Mouse (Mus musculus) intestine, postnatal 0 days (tissue): Measurements from ENCODE around the gene BC003965. TPM values are rescaled to one million over a fixed set of nuclear protein-coding genes. Genes with fewer than 3 reads are reported as not detected.

ENCODE experiments used
- ATAC-seq: fragments of 200-750 bp; cut with Nextera tagmentation; 2 replicates; pipeline ENCODE4 v1.8.0; 2017; ENCODE audit warnings: mild to moderate bottlenecking, moderate TSS enrichment, moderate library complexity
- H3K27ac ChIP-seq: fragments of 300-500 bp; sonication (generic); 2 replicates; pipeline ENCODE4 v1.5.1; 2014; ENCODE audit warnings: mild to moderate bottlenecking, low read depth, low read length, moderate library complexity
- H3K27me3 ChIP-seq: fragments of 300-500 bp; sonication (generic); replicated peaks from 2 replicates; pipeline ENCODE4 v1.6.1; 2014; ENCODE audit warnings: low read length, mixed read lengths; ENCODE audit not compliant: control insufficient read depth, insufficient read depth
- H3K36me3 ChIP-seq: fragments of 300-500 bp; sonication (generic); 2 replicates; pipeline ENCODE4 v1.6.1; 2014; ENCODE audit warnings: mild to moderate bottlenecking, moderate library complexity; ENCODE audit not compliant: control insufficient read depth, insufficient read depth
- H3K4me1 ChIP-seq: fragments of 300-500 bp; sonication (generic); replicated peaks from 2 replicates; pipeline ENCODE4 v1.6.1; 2014; ENCODE audit warnings: antibody characterized with exemption, low read length, mixed read lengths; ENCODE audit not compliant: control insufficient read depth, insufficient read depth
- H3K4me2 ChIP-seq: fragments of 300-500 bp; sonication (generic); replicated peaks from 2 replicates; pipeline ENCODE4 v1.6.1; 2014; ENCODE audit warnings: low read depth, mild to moderate bottlenecking, moderate library complexity
- H3K4me3 ChIP-seq: fragments of 300-500 bp; sonication (generic); 2 replicates; pipeline ENCODE4 v1.5.1; 2014; ENCODE audit warnings: low read depth, low read length
- H3K9ac ChIP-seq: fragments of 300-500 bp; sonication (generic); 2 replicates; pipeline ENCODE4 v1.6.1; 2014; ENCODE audit warnings: mild to moderate bottlenecking, low read depth, low read length
- H3K9me3 ChIP-seq: fragments of 300-500 bp; sonication (generic); 2 replicates; pipeline ENCODE4 v1.6.1; 2016; ENCODE audit warnings: mixed run types; ENCODE audit not compliant: control insufficient read depth
- CTCF ChIP-seq: sonication (generic); IDR thresholded peaks from 2 replicates; pipeline ENCODE4 v1.5.1; 2016; ENCODE audit warnings: low read depth, mild to moderate bottlenecking, control low read depth, antibody characterized with exemption, moderate library complexity
- WGBS: fragments of 180-500 bp; shearing (Covaris S2); extraction: QIAGEN DNeasy Blood & Tissue Kit; methylation state at CpG from one replicate; pipeline ENCODE4 v1.1.7; 2014; 5-methylcytosine and 5-hydroxymethylcytosine counted together
- polyA plus RNA-seq: library from polyadenylated mRNA; unstranded; fragments of >200 nt; fragmentation: Nextera tagmentation; extraction: Ambion mirVana; gene quantifications from 2 replicates; pipeline ENCODE4 v1.2.1, GENCODE M21; 2015

BC003965 gene
- polyA plus RNA-seq: 17.5 and 18.5 TPM in 2 replicates

- Histone ChIP-seq H3K27me3 (no peaks in the 10 kb centered on the region), H3K4me1 (peaks cover 2% of the 10 kb centered on the region; the same call in 1 of the 2 replicates), H3K4me2 (peak within 1 kb of the TSS; percentile 95), H3K27ac (peak within 1 kb of the TSS; percentile 82), H3K9me3 (no peaks in the 10 kb centered on the region), H3K9ac (peak within 1 kb of the TSS; percentile 79), H3K36me3 (no peaks in the 10 kb centered on the region), H3K4me3 (peak within 1 kb of the TSS; percentile 89)
- under 1% methylated on average over 50 of the region's 50 CpGs for WGBS
- ATAC-seq: peak; percentile 87
- no peak for TF ChIP-seq CTCF
Observed at GRCm38 (mm10) chr17:25184129-25184691, at the start of gene BC003965. TSS of gene BC003965 (plus strand) at chr17:25184554.

GRCm38 (mm10) chr17:25135622-25136021 is 48.7 kb upstream of the BC003965 start:
- no peaks in the 10 kb centered on the region for H3K36me3 ChIP-seq
- H3K4me1 ChIP-seq: peaks cover 2% of the 10 kb centered on the region; the same call in 1 of the 2 replicates
- H3K9me3 ChIP-seq: no peaks in the 10 kb centered on the region
- H3K4me3 ChIP-seq: no peak overlapping the region
- H3K27me3 ChIP-seq: no peaks in the 10 kb centered on the region
- H3K9ac ChIP-seq: no peak overlapping the region
- H3K4me2 ChIP-seq: no peak overlapping the region
- no peak for ATAC-seq
- TF ChIP-seq CTCF: no peak
- 88% methylated on average over 6 of the region's 6 CpGs for WGBS
- no peak overlapping the region for H3K27ac ChIP-seq

- no peak for TF ChIP-seq CTCF
- Histone ChIP-seq H3K9me3 (no peaks in the 10 kb centered on the region), H3K4me3 (no peak overlapping the region), H3K4me1 (peaks cover 2% of the 10 kb centered on the region; the same call in 1 of the 2 replicates), H3K36me3 (0 out of 2 replicates have a peak, but pooled peaks cover 2% of the 10 kb centered on the region), H3K9ac (no peak overlapping the region), H3K4me2 (no peak overlapping the region), H3K27me3 (no peaks in the 10 kb centered on the region), H3K27ac (no peak overlapping the region)
- 90% methylated on average over 1 of the region's 1 CpGs for WGBS
- no peak for ATAC-seq
Observed at GRCm38 (mm10) chr17:25138803-25139202, 45.6 kb upstream of the BC003965 start.

- no peak for ATAC-seq
- Histone ChIP-seq H3K27me3 (no peaks in the 10 kb centered on the region), H3K36me3 (peaks cover 9% of the 10 kb centered on the region; the same call in 1 of the 2 replicates), H3K27ac (no peak overlapping the region), H3K4me3 (no peak overlapping the region), H3K9ac (no peak overlapping the region), H3K4me1 (no peaks in the 10 kb centered on the region), H3K4me2 (no peak overlapping the region), H3K9me3 (no peaks in the 10 kb centered on the region)
- WGBS: 61% methylated on average over 4 of the region's 4 CpGs
- TF ChIP-seq CTCF: peak; percentile 62
Observed at GRCm38 (mm10) chr17:25139960-25140359, 44.4 kb upstream of the BC003965 start.

GRCm38 (mm10) chr17:25162161-25162560 is 22.2 kb upstream of the BC003965 start, which contains the start of gene Ccdc154:
TSS of gene Ccdc154 (plus strand) at chr17:25162461.
- Histone ChIP-seq H3K4me2 (no peak within 1 kb of the TSS), H3K27me3 (no peaks in the 10 kb centered on the region), H3K9me3 (no peaks in the 10 kb centered on the region), H3K9ac (no peak within 1 kb of the TSS), H3K4me1 (no peaks in the 10 kb centered on the region), H3K27ac (no peak within 1 kb of the TSS), H3K4me3 (no peak within 1 kb of the TSS), H3K36me3 (peaks cover 44% of the 10 kb centered on the region)
- no peak for TF ChIP-seq CTCF
- no peak for ATAC-seq
- 82% methylated on average over 1 of the region's 1 CpGs for WGBS

- H3K36me3 ChIP-seq: peaks cover 36% of the 10 kb centered on the region
- no peaks in the 10 kb centered on the region for H3K27me3 ChIP-seq
Observed at GRCm38 (mm10) chr17:25163387-25163786, 21.0 kb upstream of the BC003965 start.

More at GRCm38 (mm10) chr17:25163387-25163786, 21.0 kb upstream of the BC003965 start:
- Histone ChIP-seq H3K4me1 (no peaks in the 10 kb centered on the region), H3K9me3 (no peaks in the 10 kb centered on the region), H3K27ac (no peak overlapping the region), H3K9ac (no peak overlapping the region), H3K4me3 (no peak overlapping the region), H3K4me2 (no peak overlapping the region)
- 66% methylated on average over 7 of the region's 7 CpGs for whole genome bisulfite sequencing
- no peak for TF ChIP-seq CTCF
- no peak for ATAC-seq
